Mouse (Mus musculus): ENCODE data around the gene Prnp.

The Prnp gene

GRCm38 (mm10) chr2:131949767-131950597 is 40.3 kb downstream of the Prnp start:
- DNase-seq = peak in 1 of 2 experiments; percentile 71

GRCm38 (mm10) chr2:131950598-131951095 is 40.9 kb downstream of the Prnp start, which contains the start of gene Prnd:
Gene Prnd, plus strand, starts transcription at chr2:131950861.
- DNase-seq = peak; percentile 17 to 48

GRCm38 (mm10) chr2:131952456-131952855 is 42.7 kb downstream of the Prnp start:
- peak in 1 of 2 experiments; percentile 8 for DNase-seq

- DNase-seq = no peak
Measured at GRCm38 (mm10) chr2:131952961-131953538, 43.3 kb downstream of the Prnp start.

- no peak for DNase-seq
Measured at GRCm38 (mm10) chr2:131953711-131954110, 44.0 kb downstream of the Prnp start.

GRCm38 (mm10) chr2:131954835-131955234 is 45.1 kb downstream of the Prnp start:
- peak in 1 of 2 experiments; percentile 44 for DNase-seq

GRCm38 (mm10) chr2:131955264-131955663 is 45.5 kb downstream of the Prnp start:
- peak; percentile 59 to 68 for DNase-seq

- DNase-seq = peak in 1 of 2 experiments; percentile 15
Measured at GRCm38 (mm10) chr2:131956336-131957256, 46.9 kb downstream of the Prnp start.

- DNase-seq = no peak
Measured at GRCm38 (mm10) chr2:131957731-131958222, 48.0 kb downstream of the Prnp start.

- peak in 1 of 2 experiments; percentile 4 for DNase-seq
Measured at GRCm38 (mm10) chr2:131961671-131962070, 51.9 kb downstream of the Prnp start.

GRCm38 (mm10) chr2:131970597-131970996 is 60.9 kb downstream of the Prnp start:
- no peak for DNase-seq

- DNase-seq = no peak
Measured at GRCm38 (mm10) chr2:131971098-131971497, 61.4 kb downstream of the Prnp start.

- DNase-seq = no peak
Measured at GRCm38 (mm10) chr2:131976663-131977062, 66.9 kb downstream of the Prnp start.

GRCm38 (mm10) chr2:131980866-131981265 is 71.1 kb downstream of the Prnp start:
- peak; percentile 58 to 83 for DNase-seq

GRCm38 (mm10) chr2:131982546-131983196 is 72.9 kb downstream of the Prnp start:
- peak in 1 of 2 experiments; percentile 75 for DNase-seq

- DNase-seq = no peak
Measured at GRCm38 (mm10) chr2:131987950-131988349, 78.2 kb downstream of the Prnp start.

Data from lung, postnatal 4 days (tissue).